Mouse (Mus musculus): Measurements from ENCODE around the gene Gna15.

DNA sequence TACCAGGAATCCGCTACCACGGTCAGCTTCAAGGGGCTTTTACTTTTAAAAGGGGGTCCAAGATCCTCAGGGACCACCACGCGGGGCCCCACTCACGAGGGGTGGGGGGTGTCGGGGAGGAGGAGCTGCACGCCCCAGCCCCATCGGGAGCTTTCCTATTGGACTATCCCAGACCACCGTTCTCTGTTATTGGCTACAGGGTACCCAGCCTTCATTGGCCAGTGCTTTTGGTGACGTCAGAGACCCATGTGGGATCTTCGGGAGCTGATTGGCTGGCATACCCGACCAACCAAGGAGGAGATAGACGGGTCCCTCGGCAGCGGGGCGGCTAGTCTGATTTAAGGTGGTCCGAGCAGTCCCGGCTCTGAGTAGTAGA lies 47.5 kb upstream of the Gna15 start:
- TF ChIP-seq GABPA (IDR thresholded peaks at IDR 0.05; ENCODE audit: low read depth, low read length) (no peak), CTCF (IDR thresholded peaks at IDR 0.05 in 2 of 3, conservative IDR thresholded peaks at IDR 0.05 in 1 of 3; ENCODE audit: control insufficient read depth in 1 of 3, insufficient read depth in 1 of 3, low read depth in 2 of 3, low read length in 3 of 3, poor library complexity in 1 of 3, severe bottlenecking in 1 of 3) (peak in 1 of 3 experiments; percentile 29; a peak in 2 of 6 replicates), HCFC1 (IDR thresholded peaks at IDR 0.05; ENCODE audit: low read depth, low read length) (peak; percentile 74; the same call in 1 of the 2 replicates), POLR2A (IDR thresholded peaks at IDR 0.05; ENCODE audit: control insufficient read depth in 1 of 2, insufficient read depth in 1 of 2, low read depth in 1 of 2, low read length in 2 of 2, poor library complexity in 1 of 2) (peak in 1 of 2 experiments; percentile 30; a peak in 2 of 4 replicates), ZC3H11A (IDR thresholded peaks at IDR 0.05; ENCODE audit: low read depth, low read length) (no peak), MAZ (IDR thresholded peaks at IDR 0.05; ENCODE audit: low read depth, low read length) (0 out of 2 replicates have a peak, but pooled peaks have one; percentile 56), E2F4 (IDR thresholded peaks at IDR 0.05; ENCODE audit: borderline replicate concordance, low read depth, low read length) (no peak)

Data from MEL (cell line).